Mouse (Mus musculus): ENCODE measurements around the gene Gja8. TPM values are rescaled to one million over a fixed set of nuclear protein-coding genes. Genes with fewer than 3 reads are reported as not detected.

The Gja8 gene
- polyA plus RNA-seq, 1 experiment: not detected

DNA sequence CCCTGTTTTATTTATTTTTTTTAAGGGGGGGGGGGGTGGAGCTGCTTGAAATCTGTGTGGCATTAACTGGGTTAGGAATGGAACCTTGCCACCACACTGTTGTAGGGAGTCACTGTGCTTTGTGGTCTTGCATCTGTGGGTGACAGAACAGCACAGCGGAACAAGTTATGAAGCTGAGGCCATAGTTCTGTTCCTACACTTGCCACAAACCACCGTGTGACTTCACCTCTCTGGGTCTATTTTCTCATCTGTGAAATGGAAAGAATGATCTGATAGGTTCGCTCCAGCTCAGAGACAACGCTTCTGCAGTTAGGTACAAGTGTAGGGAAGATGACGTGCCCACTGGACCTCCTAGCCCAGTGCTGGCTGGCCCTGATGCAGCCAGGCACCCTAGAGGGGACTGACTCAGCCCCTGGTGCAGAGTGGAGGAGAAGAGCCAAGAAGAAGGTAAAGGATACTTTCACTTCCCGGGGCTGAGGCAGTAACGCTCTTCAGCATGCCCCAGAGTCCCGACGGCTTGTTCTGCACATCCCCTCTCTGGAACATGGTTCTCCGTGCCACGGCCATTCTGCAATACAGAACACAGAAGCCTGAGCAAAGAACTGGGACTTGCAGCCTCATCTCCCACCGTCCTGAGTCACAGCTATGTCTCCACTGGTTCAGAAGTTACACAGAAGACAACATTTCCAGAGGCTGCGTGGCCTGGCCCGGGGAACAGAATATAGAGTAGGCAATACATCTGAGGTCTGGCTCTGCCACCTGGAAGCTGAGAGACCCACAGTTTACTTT, 43.6 kb downstream of the Gja8 start:
- TF ChIP-seq GATA1 (IDR thresholded peaks at IDR 0.05; ENCODE audit: low read length) (no peak), TAL1 (IDR thresholded peaks at IDR 0.05; ENCODE audit: low read length) (no peak)
- peaks cover 83% of the 10 kb centered on the region for H3K36me3 ChIP-seq (ENCODE audit: control insufficient read depth)
- H3K4me3 ChIP-seq (replicated peaks): no peak overlapping the region
- no peaks in the 10 kb centered on the region for H3K27me3 ChIP-seq (ENCODE audit: control insufficient read depth)
- no peaks in the 10 kb centered on the region for H3K4me1 ChIP-seq (ENCODE audit: control insufficient read depth)
- H3K9me3 ChIP-seq (ENCODE audit: control insufficient read depth, low read length): no peaks in the 10 kb centered on the region

DNA sequence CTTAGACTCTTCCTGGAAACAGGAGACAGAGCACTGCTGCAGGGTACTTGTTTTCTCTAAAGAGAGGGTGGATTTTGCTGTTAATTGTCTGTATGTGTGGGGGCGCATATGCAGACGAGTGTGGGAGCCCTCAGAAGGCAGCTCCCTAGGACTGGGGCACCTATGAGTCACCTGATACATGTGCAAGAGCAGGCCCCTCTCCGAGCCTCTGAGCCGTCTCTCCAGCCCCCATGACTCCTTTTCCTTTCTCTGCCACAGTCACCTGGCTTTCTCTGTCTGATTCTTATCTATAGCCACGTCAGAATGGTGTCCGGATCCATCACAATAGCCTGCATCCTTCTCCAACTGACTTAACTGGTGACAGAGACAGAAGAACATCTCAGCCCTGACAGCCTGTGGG, 44.3 kb downstream of the Gja8 start:
- H3K27me3 ChIP-seq (ENCODE audit: control insufficient read depth): no peaks in the 10 kb centered on the region
- TF ChIP-seq TAL1 (IDR thresholded peaks at IDR 0.05; ENCODE audit: low read length): no peak
- TF ChIP-seq GATA1 (IDR thresholded peaks at IDR 0.05; ENCODE audit: low read length): no peak
- H3K36me3 ChIP-seq (ENCODE audit: control insufficient read depth): peaks cover 81% of the 10 kb centered on the region
- H3K4me1 ChIP-seq (ENCODE audit: control insufficient read depth): no peaks in the 10 kb centered on the region
- H3K9me3 ChIP-seq (ENCODE audit: control insufficient read depth, low read length): no peaks in the 10 kb centered on the region
- H3K4me3 ChIP-seq (replicated peaks): no peak overlapping the region

DNA sequence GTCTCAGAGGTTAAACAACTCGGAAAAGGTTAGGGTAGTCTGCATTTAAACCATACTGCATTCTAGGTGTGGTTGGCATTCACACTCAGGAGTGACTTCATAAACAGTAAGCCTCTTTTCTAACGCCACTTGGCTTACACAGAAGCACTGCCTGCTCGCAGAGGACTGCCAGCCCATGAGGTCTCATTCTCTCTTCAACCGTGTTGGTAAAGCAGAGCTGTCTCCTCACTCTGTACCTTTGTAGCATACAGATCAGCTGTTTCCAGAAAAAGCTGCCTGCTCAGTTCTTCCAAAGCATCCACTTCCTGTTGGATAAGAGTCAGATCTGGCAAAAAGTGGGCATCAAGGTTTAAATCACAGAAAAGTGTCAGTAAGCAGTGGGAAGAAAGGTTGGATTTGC, 45.4 kb downstream of the Gja8 start:
- no peak for TF ChIP-seq GATA1 (IDR thresholded peaks at IDR 0.05; ENCODE audit: low read length)
- TF ChIP-seq TAL1 (IDR thresholded peaks at IDR 0.05; ENCODE audit: low read length): no peak
- no peak overlapping the region for H3K4me3 ChIP-seq (replicated peaks)
- no peaks in the 10 kb centered on the region for H3K9me3 ChIP-seq (ENCODE audit: control insufficient read depth, low read length)
- H3K4me1 ChIP-seq (ENCODE audit: control insufficient read depth): no peaks in the 10 kb centered on the region
- no peaks in the 10 kb centered on the region for H3K27me3 ChIP-seq (ENCODE audit: control insufficient read depth)
- peaks cover 79% of the 10 kb centered on the region for H3K36me3 ChIP-seq (ENCODE audit: control insufficient read depth)

DNA sequence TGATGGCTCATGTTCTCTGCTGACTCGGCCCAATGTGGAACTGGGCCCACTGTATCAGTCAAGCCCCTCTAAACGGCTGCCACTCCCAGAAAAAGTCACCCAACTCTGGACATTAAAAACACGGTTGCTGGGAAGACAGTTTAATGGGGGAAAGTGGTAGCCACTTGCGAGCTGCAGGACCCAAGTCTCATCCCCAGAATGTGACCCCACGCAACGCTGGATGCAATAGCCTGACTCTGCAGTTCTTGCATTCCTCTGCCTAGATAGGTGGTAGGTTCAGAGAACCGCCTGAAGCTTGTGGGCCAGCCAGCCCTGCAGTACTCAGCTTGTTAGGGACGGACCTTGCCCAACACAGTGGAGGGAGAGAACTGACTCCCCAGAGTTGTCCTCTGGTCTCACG, 46.3 kb downstream of the Gja8 start:
- Histone ChIP-seq H3K4me1 (ENCODE audit: control insufficient read depth) (no peaks in the 10 kb centered on the region), H3K4me3 (replicated peaks) (no peak overlapping the region), H3K9me3 (ENCODE audit: control insufficient read depth, low read length) (no peaks in the 10 kb centered on the region), H3K27me3 (ENCODE audit: control insufficient read depth) (no peaks in the 10 kb centered on the region), H3K36me3 (ENCODE audit: control insufficient read depth) (peaks cover 83% of the 10 kb centered on the region)
- TF ChIP-seq GATA1 (IDR thresholded peaks at IDR 0.05; ENCODE audit: low read length): no peak
- no peak for TF ChIP-seq TAL1 (IDR thresholded peaks at IDR 0.05; ENCODE audit: low read length)

DNA sequence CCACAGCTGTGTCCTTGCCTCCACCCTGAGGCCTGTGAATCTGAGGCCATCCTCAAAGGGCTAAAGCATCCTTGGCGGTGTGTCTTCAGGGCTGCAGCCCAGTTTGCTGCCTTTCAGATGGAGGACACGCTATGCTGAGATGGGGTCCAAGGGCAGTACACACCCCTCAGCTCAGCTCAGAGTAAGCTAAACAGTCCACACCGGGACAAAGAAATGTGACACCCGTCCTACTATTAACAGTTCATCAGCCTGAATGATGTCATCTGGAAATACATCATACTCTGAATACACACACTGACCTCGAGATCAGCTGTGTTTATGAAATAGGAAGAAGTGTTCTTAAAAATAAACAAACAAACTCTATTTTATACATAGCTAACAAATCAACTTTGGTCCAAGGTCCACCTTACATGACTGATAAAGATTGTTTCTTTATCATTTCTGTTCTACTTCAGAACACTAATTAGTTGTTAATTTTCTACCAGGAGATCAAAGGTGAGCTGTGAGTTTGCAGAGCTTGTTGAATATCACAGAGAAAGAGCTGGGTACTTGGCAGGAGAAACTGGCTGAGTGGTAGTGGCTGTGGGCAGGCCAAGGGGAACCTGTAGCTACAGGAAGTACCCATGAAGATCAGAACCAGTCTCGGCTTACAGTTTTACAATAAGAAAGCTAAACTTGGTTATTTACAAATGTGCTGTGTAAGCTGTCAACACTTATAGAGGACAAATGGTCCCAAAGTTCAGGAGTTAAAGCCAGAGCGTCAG, 50.8 kb downstream of the Gja8 start:
- Histone ChIP-seq H3K36me3 (ENCODE audit: control insufficient read depth) (peaks cover 84% of the 10 kb centered on the region), H3K4me1 (ENCODE audit: control insufficient read depth) (no peaks in the 10 kb centered on the region), H3K9me3 (ENCODE audit: control insufficient read depth, low read length) (no peaks in the 10 kb centered on the region), H3K4me3 (replicated peaks) (no peak overlapping the region), H3K27me3 (ENCODE audit: control insufficient read depth) (no peaks in the 10 kb centered on the region)
- TF ChIP-seq TAL1 (IDR thresholded peaks at IDR 0.05; ENCODE audit: low read length): no peak
- no peak for TF ChIP-seq GATA1 (IDR thresholded peaks at IDR 0.05; ENCODE audit: low read length)

DNA sequence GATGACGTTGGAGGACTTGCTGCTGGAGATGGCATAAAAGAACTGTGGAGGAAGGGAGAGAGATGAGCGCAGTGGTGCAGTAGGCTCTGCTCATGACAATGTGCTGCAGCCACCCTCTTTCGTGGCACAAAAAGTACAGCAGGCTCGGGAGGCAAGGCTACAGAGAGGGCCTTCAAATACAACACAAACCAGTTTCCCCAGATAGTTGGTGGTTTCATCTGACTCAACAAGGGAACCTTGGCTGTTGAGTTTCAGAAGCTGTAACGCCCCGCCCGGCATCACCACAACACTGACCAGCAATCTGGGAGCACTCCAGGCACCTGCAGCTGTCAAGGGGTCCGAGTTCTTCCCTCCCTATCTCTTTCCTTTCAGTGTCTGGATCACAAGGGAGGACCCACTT, 53.3 kb downstream of the Gja8 start:
- Histone ChIP-seq H3K36me3 (ENCODE audit: control insufficient read depth) (peaks cover 86% of the 10 kb centered on the region), H3K4me3 (replicated peaks) (no peak overlapping the region)
- TF ChIP-seq GATA1 (IDR thresholded peaks at IDR 0.05; ENCODE audit: low read length) (no peak), TAL1 (IDR thresholded peaks at IDR 0.05; ENCODE audit: low read length) (no peak)

DNA sequence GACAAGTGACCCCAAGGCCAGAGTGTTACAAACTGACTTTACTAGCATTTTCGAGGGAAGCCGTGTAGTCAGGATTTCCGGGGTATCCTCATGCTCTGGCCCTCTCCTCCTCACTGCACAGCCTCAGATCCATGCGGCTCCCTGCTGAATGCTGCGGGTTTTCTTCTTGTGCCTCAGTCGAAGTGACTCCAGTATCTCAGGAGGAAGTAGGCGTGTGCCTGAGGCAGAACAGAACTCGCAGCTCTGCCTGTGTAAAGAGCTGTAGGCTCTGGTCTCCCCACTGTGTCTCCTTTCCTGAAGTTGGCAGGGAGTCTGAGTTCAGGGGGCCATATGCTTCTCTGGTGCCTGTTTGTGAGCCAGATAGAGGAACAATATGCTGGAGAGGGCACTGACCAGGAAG, 54.8 kb downstream of the Gja8 start:
- TF ChIP-seq GATA1 (IDR thresholded peaks at IDR 0.05; ENCODE audit: low read length) (no peak), TAL1 (IDR thresholded peaks at IDR 0.05; ENCODE audit: low read length) (no peak)
- H3K36me3 ChIP-seq (ENCODE audit: control insufficient read depth): peaks cover 77% of the 10 kb centered on the region
- no peaks in the 10 kb centered on the region for H3K4me1 ChIP-seq (ENCODE audit: control insufficient read depth)
- H3K4me3 ChIP-seq (replicated peaks): no peak overlapping the region
- no peaks in the 10 kb centered on the region for H3K9me3 ChIP-seq (ENCODE audit: control insufficient read depth, low read length)
- no peaks in the 10 kb centered on the region for H3K27me3 ChIP-seq (ENCODE audit: control insufficient read depth)

More for the DNA sequence above, 53.3 kb downstream of the Gja8 start:
- Histone ChIP-seq H3K4me1 (ENCODE audit: control insufficient read depth) (no peaks in the 10 kb centered on the region), H3K27me3 (ENCODE audit: control insufficient read depth) (no peaks in the 10 kb centered on the region), H3K9me3 (ENCODE audit: control insufficient read depth, low read length) (no peaks in the 10 kb centered on the region)

DNA sequence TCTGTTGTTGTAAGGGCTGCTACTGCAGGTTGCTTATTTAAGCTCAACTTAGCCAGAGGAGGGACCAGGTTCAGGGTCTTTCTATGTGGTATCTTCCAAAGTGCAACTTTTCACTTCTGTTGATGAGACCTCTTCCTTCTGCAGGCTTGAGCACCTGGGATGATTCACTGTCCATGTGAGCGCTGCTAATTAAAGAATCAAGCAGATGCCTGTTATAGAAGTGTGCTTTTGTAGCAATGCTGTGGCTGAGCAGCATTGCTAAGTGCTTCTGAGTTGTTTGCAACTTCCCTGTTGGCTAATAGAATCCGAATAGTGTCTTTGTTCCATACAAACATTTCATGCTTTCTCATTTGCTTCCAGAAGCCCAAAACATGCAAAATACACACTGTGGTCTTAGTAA, 55.5 kb downstream of the Gja8 start:
- TF ChIP-seq TAL1 (IDR thresholded peaks at IDR 0.05; ENCODE audit: low read length) (no peak), GATA1 (IDR thresholded peaks at IDR 0.05; ENCODE audit: low read length) (no peak)
- Histone ChIP-seq H3K9me3 (ENCODE audit: control insufficient read depth, low read length) (no peaks in the 10 kb centered on the region), H3K27me3 (ENCODE audit: control insufficient read depth) (no peaks in the 10 kb centered on the region), H3K36me3 (ENCODE audit: control insufficient read depth) (peaks cover 71% of the 10 kb centered on the region), H3K4me1 (ENCODE audit: control insufficient read depth) (no peaks in the 10 kb centered on the region), H3K4me3 (replicated peaks) (no peak overlapping the region)

DNA sequence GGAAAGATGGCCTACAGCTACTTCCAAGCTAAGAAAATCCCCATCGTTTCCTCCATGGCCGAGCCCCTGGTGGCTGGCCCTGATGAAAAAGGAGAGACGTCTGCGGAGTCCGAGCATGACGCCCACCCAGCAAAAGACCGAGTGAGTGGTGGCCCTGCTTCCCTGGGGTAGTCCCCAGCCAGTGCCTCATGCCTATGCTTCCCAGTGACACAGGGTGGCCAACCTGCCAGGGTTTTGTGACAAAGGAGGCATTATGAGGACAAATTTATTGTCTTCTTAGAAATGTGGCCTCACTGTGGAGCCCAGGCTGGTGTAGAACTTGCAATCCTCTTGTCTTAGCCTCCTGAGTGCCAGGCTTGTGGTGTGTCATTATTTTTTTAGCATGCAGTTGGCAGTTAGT, 56.7 kb downstream of the Gja8 start:
- H3K4me3 ChIP-seq (replicated peaks): no peak overlapping the region
- peaks cover 61% of the 10 kb centered on the region for H3K36me3 ChIP-seq (ENCODE audit: control insufficient read depth)
- H3K4me1 ChIP-seq (ENCODE audit: control insufficient read depth): no peaks in the 10 kb centered on the region
- TF ChIP-seq GATA1 (IDR thresholded peaks at IDR 0.05; ENCODE audit: low read length) (no peak), TAL1 (IDR thresholded peaks at IDR 0.05; ENCODE audit: low read length) (no peak)
- no peaks in the 10 kb centered on the region for H3K27me3 ChIP-seq (ENCODE audit: control insufficient read depth)
- H3K9me3 ChIP-seq (ENCODE audit: control insufficient read depth, low read length): no peaks in the 10 kb centered on the region
